Mouse (Mus musculus): Measurements from ENCODE around the gene Zc3hc1. TPM values are rescaled to one million over a fixed set of nuclear protein-coding genes. Genes with fewer than 3 reads are reported as not detected.
"Not testable (repeated sequence)": the region's sequence is repeated elsewhere in the genome, so short reads cannot be mapped to it uniquely, and the experiment has no call there.

Zc3hc1 gene
- 10 to 100 TPM; 20.6 to 25.3 TPM for total RNA-seq (2021)
- long read RNA-seq, experiment 1, transcript Zc3hc1-201 (10 exons, 1,824 nt): major isoform, 56 of 61 reads
- long read RNA-seq, experiment 1, partial matches to known transcripts: 1 of 61 reads
- long read RNA-seq, experiment 1, other reads (novel, unspliced or antisense): 2 of 61 reads
- long read RNA-seq, experiment 2, transcript Zc3hc1-201 (10 exons, 1,824 nt): major isoform, 22 of 26 reads
- long read RNA-seq, experiment 2, partial matches to known transcripts: 0 of 26 reads
- long read RNA-seq, experiment 2, other reads (novel, unspliced or antisense): 3 of 26 reads

DNA sequence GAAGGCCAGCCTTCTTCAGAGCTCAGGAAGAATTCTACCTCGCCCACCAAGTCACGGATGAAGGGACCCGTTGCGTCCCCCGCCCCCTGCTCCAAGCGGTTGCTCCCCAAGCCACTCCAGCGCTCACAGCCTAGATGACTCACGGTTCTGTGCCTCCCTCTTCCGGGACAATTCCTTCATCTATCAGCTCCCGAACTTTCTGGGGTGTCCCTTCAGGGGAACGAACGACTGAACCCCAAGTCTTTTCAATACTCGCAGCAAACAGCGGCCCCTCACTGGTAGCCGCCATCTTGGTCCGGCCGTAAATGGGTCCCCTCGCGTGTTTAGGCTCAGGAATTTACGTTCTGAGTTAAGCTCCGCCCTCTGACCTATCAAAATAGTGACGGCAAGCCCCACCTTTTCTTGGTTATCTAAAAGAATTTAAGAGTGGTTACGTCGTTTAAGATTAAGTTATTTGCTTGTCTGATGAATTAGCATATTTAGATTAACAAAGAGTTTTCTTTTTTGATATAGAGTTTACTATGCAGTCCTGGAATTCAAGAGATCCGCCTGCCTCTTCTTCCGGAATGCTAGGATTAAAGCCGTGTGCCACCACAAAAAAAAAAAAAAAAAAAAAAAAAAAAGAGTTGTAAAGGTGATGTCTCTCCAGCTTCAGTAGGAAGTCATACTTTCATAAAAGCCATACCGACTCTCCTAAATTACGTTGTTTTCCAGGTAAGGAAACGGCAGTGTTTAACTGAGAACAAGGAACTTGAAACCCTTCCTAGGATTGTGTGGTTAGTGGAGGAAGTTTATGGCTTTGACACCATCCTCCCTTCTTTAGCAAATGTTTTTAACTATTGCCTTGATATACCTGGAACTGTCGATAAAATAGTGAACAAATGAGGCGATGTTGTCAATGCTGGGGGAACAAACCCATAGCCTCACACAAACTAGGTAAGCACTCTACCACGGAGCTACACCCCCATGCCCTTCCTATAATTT lies at the start of gene Zc3hc1:
Gene Zc3hc1 (minus strand): TSS at position 315 of the 984 bp plus-strand sequence.
- DNase-seq: peak; percentile 87

DNA sequence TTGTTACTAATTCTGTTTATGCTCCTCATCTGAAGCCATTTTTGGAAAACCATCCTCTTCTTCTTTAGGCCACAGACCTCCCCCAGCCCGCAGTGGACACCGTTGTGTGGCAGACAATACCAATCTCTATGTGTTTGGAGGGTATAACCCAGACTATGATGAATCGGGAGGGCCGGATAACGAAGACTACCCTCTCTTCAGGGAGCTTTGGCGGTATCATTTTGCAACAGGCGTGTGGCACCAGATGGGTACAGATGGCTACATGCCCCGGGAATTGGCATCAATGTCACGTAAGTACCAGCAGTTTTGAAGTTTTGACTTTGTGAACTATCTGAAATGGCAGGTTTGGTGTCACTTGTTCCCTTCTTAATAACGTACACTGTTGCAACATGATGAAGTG lies 48.7 kb upstream of the Zc3hc1 start:
- no peak for DNase-seq

DNA sequence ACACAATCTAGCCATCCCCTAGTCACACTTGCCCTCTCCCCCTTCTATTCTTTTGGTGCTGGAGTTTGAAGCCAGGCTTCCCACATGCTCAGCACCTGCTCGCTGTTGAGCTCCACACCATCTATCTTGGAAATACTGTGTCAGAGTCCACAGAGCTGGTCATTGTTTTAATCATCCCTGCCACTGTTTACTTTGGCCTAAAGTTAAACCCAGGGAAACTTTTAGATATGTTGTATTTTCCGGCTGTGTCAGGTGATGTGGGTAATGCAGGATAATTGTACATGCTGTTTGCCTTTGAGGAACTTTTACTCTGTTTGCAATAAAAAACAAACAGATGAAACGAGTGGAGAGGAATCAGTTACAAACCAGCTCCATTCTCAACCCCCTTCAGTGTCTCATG lies 46.2 kb upstream of the Zc3hc1 start:
- DNase-seq: no peak

DNA sequence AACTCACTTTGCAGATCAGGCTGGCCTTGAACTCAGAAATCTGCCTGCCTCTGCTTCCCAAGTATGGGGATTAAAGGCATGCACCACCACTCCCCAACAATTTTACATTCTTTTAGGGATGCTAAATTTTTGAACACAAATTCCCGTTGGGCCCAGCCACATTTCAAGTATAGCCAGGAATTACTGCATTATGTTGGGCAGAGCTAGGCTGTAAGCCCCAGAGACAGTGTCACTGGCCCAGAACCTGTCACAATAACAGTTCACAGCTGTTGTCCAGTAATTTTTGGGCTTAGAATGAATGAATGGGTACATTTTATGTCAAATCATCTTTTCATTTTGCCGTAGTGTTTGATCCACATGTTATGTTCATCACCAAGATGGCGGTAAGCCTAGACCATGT lies 45.6 kb upstream of the Zc3hc1 start:
- DNase-seq: no peak

DNA sequence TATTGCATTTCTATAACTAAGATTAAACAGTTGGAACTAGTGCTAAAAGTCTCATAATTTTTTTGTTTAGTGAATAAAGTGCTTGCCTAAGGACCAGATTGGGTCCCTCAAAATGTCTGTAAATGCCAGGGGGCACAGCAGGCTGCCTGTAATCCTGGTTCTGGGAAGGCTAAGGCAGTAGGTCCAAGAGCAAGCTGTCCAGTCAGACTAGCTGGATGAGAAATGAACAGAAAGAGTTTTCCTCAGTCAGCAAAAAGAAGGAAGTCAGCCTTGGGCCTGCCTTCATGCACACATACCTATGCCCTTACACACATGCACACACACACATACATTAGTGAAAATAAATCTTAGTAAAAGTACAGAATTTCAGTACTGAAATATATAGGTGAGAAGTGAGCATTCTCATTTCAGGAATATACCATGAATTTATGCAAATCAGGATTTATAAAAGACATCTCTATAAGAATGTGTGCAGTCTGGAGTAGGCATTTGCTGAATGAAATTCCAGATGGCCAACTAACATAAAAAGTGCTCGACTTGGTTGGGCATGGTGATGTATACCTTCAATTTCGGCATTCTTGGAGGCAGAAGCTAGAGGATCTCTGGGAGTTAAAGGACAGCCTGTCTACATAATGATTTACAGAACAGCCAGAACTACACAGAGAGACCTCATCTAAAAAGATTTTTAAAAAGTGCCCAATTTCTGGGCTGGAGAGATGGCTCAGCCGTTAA lies 41.8 kb upstream of the Zc3hc1 start:
- DNase-seq: no peak

DNA sequence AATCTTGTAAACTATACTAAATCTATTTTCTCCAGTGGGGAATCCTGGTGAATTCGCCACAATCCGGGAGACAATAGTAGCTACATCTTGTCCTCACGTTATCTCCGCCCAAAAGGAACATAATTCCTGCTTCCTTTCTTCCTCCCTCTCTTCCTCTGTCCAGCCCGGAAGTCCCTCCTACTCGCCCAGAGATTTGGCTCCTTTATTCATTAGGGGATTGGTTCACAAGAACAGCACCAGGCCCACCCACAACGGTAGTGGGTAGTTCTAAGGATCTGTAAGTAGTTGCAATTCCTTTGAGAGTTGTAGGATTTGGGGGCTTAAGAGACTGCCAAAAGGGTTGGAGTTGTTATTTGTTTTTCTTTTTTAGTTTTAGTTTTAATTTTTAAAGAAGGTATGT lies 26.0 kb upstream of the Zc3hc1 start:
- no peak for DNase-seq

DNA sequence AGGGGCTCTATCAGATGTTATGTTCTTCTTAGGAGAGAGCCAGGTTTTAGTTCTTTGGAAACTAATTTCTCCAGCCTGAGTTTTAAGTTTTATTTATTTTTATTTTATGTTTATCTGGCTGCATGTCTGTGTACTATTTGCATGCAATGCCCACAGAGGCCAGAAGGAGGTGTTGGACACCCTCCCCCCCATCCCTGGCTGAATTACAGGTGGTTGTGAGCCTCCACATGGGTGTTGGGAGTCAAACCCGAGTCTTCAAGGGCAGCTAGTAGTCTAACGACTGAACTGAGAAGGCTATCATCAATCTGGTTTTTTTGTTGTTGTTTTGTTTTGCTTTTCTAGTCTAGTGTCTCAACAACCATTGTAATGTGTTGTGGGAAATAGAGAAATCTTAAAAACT lies 25.3 kb upstream of the Zc3hc1 start:
- no peak for DNase-seq

DNA sequence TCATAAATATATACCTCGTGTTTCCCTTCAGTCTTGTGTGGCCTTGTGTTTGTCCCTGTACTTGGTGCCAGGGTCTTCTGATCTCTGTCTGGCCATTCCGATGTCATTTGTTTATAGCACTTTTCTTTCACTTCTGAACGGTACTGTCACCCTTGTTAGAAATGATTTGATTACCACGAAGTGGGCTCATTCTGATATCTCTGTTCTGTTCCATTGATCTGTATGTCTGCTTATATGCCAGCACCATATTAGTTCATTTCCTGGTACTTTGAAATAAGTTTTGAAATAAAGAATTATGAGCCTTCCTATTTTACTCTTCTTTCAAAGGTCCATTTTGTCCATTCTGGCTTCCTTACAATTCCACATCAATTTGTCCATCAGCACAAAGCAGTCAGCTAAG lies 20.5 kb upstream of the Zc3hc1 start:
- DNase-seq: no peak

DNA sequence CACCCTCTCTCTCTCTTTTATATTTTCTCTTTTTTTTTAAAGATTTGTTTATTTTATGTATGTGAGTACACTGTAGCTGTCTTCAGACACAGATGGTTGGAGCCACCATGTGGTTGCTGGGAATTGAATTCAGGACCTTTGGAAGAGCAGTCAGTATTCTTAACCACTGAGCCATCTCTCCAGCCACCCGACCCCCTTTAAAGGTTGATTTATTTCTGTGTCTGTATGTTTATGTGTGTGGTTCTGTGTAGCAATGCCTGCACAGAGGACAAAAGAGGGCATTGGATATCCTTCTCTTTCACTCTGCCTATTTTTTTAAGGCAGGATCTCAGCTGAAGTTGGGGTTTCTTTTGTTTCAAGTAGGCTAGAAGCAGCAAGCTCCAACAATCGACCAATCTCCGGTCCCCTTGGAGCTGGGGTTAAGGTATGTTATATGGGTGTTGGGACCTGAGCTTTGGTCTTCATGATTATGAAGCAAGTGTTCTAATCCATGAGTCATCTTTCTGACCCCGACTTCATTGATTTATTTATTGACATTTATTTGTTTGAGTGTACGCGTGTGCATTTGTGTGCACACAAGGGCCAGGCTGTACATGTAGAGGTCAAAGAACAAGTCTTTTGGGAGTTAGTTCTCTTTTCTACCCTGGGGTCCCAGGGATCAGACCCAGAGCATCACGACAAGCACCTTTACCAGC lies 18.7 kb upstream of the Zc3hc1 start:
- no peak for DNase-seq

DNA sequence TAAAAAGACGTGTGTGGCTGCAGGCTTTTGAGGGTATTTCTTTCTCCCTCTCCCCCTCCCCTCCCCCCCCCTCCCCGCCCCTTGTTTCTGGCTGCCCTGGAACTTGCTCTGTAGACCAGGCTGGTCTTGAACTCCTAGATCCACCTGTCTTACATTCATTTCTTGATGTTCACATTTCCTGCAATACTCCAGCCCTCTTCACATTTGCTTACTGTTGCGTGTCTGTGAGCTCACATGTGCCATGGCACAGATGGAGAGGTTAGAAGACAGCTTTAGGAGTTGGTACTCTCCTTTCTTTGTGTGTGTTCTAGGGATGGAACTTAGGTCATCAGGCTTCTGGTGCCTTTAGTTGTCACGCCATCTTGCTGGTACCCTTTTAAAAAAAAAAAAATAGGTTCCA lies 17.4 kb upstream of the Zc3hc1 start:
- no peak for DNase-seq

DNA sequence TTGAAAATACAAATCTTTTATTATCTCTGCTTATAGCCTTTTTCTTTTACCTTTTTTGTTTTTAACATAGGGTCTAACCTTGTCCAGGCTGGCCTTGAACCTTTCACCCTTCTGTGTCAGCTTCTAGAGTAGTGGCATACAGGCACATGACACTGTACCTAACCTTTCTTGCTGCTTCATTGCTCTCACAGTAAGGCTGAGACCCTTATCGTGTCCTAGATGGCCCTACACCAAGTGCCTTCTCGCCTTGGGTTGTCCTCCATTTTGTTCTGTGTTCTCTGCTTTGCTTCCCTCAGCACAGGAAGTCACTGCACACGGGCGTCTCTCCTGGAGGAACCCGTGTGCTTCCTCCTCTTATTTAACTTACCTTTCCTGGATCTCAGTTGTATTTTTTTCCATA lies 13.8 kb upstream of the Zc3hc1 start:
- no peak for DNase-seq

DNA sequence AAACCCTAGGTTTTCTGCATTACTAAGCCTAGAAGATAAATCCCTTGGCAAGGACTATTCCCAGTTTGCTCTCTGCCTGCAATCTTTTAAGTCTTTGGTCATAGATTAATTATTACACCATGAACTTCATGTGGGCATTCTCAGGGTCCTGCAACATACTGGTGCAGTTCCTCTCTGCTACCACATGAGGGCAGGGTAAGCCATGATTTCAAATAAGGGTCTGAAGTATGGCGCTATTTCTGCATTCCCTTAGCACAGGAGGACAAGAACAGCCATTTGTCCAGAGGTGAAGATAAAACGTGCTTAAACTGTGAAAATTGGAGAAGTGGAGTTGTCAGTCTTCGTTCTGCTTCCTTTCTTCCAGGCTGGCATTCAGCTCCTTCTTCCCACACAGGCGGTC lies 12.6 kb upstream of the Zc3hc1 start:
- DNase-seq: peak; percentile 69

DNA sequence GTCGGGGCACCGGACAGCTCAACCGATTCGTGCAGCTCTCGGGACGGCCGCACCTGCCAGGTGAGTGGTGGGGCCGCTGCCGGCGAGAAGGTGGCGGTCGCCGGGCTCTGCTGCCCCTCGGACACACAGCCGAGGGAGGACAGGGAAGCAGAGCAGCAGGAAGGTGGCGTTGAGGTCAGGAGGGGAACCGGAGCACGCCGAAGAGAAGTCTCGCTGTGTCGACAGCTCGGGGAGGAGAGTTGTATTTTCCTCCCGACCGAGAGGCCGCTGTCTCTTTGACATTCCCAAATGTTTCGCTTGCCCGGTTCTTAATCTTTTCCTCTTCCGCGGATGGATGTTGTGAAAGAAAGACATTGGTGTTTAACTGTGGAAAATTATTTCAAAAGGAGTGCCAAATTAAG lies 11.3 kb upstream of the Zc3hc1 start:
- DNase-seq: no peak

DNA sequence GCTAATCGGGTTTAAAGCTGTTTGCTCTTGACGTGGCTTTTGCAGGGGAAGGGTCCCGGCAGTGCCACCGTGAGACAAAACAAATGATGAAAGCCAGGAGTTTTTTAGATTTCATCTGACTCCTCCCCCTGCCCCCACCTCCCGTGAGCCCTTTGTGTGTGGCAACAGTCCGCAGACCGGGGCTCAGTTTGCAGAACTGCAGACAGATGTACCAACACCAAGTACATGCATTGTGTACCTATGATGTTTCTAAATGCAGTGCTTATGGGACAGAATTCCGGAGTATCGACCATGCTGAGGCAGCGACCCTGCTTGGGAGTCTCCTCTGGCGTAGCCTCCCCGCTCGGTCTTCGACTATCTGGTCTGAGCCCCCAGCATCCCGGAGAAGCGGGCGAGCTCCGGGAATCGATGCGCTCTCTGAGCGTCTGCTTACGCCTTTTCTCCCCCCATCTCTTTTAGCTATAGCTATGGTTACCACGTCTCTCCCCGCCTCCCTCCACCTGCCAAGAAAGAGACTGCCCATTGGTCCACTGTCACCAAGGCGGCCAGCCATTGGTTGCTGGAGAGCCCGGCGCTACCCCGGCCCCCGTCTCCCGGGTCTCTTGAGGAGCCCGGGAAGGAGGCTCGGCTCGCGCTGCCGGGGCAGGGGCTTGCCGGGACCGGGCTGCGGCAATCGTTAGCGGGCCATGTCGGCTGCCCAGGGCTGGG lies 10.6 kb upstream of the Zc3hc1 start, which contains the start of gene Klhdc10:
Gene Klhdc10 (plus strand): TSS at position 561 of the 708 bp plus-strand sequence.
- peak; percentile 100 for DNase-seq

DNA sequence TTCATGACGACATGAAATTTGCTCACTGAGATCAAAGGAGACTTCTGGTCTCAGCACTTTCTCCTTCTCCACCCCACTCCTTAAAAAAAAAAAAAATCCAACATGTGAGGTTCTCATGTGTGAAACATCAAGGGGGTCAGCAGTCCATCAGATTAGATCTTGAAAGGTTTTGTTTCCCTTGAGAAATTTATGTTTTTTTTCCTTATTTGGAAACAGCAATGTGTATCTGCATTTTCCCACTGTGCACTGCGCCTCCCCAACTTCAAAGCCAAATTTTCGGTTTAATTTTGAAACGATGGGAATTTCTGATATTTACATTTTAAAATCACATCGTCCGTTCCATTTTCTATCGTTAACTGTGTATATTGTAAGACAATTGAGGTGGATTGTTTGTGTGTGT lies 9.9 kb upstream of the Zc3hc1 start:
- DNase-seq: no peak

DNA sequence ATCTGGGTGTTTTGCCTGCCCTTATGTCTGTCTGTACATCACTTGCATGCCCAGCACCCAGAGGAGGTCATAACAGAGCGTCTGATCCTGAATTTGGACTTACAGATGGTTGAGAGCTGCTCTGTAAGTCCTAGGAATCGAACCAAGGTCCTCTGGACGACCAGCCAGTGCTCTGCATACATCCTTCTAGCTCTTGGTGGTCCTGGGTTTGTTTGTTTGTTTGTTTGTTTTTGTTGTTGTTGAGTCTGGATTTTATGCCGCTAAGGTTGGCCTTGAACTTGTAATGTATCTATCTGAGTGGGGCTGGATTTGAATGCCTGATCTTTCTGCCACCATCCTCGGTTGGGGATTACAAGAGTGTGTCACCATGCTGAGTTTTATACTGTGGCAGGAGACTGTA lies 9.3 kb upstream of the Zc3hc1 start:
- DNase-seq: no peak

DNA sequence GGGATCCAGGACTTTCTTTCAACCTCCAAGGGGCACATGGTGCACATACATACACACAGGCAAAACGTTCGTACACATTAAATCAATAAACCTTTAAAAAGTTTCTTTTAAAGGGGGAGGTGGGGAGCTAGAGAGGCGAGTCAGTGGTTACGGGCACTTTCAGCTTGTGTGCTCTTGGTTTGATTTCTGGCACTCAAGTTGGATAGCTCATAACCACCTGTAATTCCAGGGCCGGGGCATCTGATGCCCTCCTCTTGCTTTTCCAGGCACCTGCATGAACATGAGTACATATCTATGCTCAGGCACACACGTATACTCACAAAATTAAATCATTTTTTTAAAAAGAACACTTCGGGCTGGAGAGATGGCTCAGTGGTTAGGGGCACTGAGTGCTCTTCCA lies 1.2 kb upstream of the Zc3hc1 start:
- DNase-seq: no peak

DNA sequence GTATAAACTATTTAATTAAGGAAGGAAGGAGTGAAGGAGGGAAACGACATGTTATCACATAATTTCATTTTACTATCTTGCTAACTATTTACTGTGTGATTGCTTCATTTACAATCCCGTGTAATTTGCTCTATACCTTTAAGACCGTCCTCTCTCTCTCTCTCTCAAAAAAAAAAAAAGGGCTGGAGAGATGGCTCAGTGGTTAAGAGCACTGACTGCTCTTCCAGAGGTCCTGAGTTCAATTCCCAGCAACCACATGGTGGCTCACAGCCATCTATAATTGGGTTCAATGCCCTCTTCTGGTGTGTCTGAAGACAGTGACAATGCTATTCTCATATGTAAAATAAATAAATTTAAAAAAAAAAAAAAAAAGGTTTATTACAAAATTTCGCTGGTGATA lies 557 bp downstream of the Zc3hc1 start:
- DNase-seq: not testable (repeated sequence)

DNA sequence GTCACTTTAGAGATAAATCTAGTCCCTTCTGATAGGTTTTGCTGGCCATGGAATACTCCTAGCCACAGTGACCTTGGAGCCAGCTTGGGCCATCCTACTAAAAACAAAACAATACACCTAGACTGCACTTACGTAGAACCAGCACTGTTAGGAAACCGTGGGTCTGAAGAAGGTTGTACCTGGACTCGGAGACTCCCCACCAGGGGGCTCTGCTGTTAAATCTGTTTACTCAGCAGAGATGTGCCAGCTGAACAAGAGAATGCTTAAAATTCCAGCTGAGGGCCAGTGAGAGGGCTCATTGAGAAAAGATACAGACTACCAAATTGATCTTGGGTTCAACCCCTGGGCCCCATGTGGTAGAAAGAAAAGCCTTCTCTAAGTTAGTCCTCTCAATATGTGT lies 9.7 kb downstream of the Zc3hc1 start:
- DNase-seq: no peak

DNA sequence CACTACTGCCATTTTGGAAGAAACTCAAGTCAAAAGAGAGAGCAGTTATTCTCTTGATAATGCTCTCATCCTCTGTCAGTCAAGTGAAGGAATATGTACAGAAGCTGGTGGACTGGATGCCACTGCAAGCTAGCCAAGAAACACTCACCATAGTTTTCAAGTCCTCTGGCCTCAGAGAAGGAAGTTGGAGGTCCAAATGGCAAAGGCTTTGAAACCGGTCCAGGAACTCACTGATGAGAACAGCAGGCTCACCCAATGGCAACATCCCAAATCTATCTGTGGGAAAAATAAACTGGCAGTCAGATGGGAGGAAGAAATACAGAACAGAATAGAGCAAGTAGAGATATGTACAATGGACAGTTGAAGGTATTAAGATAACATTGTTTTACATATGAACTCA lies 15.0 kb downstream of the Zc3hc1 start:
- no peak for DNase-seq

DNA sequence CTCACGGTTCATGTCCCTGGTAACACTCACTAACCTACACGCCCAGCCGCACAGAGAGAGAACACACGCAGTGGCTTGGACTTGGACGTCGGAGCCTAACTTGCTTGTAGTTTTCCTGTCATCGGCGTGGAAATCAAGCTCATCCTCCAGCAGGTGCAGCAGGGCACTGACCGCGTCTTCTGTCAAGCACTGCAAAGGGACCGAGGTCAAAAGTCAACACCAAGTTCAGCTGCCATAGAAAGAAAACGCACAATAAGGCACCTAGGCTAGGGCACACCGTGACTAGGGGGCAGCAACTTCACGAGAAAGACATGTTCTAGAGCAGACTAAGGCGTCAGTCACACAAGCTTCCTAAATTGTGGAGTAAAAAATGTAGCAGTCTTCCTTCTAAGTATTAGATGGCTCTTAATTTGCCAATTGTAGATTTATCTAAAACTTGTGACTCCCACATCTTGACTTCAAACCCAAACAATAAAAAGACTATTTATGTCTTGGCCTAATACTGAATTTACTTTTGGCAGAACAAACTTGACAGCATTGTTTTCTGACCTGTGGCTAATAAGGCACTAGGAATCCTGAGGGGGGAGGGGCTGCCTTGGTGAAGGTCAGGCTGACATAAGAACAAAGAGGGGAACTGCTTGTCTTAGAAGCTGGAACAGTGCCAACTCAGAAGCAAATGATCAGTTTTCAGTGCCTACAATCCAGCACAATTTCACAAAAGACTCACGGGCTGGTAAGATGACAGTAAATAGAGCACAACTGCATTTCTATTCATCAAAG lies 15.9 kb downstream of the Zc3hc1 start:
- peak; percentile 75 for DNase-seq
